Mouse (Mus musculus): ENCODE measurements at regions not wholly inside any gene's neighbourhood (a gene's known extent, or its start where the extent isn't known, plus 50 kb on each side); places are given as distances from the start of the nearest gene placed in this dataset.
"Not testable (repeated sequence)": the region's sequence is repeated elsewhere in the genome, so short reads cannot be mapped to it uniquely, and the experiment has no call there.

- 88% methylated on average over 3 of the region's 3 CpGs for WGBS
Measured at GRCm38 (mm10) chr2:100344921-100345425, 1279.5 kb upstream of the Rag2 start.

GRCm38 (mm10) chr2:100365616-100366015, 1258.9 kb upstream of the Rag2 start:
- ATAC-seq (ENCODE audit: low FRiP score); H3K27me3 ChIP-seq (ENCODE audit: insufficient read depth, low read length); H3K27ac ChIP-seq (ENCODE audit: low read depth, low read length); H3K9me3 ChIP-seq (ENCODE audit: low read length); H3K4me3 ChIP-seq (ENCODE audit: low read depth, low read length); H3K4me1 ChIP-seq (ENCODE audit: insufficient read depth, low read length); H3K4me2 ChIP-seq (ENCODE audit: low read depth, low read length, poor library complexity, severe bottlenecking); H3K36me3 ChIP-seq (ENCODE audit: insufficient read depth, low read length); DNase-seq (ENCODE audit: low spot score); H3K9ac ChIP-seq (replicated peaks; ENCODE audit: low read length, poor library complexity, severe bottlenecking): not testable (repeated sequence)
- WGBS: 95% methylated on average over 10 of the region's 10 CpGs

More at GRCm38 (mm10) chr2:100344921-100345425, 1279.5 kb upstream of the Rag2 start:
- Histone ChIP-seq H3K4me1 (ENCODE audit: insufficient read depth, low read length) (no peaks in the 10 kb centered on the region), H3K9me3 (ENCODE audit: low read length) (no peaks in the 10 kb centered on the region), H3K27me3 (ENCODE audit: insufficient read depth, low read length) (no peaks in the 10 kb centered on the region), H3K4me2 (ENCODE audit: low read depth, low read length, poor library complexity, severe bottlenecking) (no peak overlapping the region), H3K9ac (replicated peaks; ENCODE audit: low read length, poor library complexity, severe bottlenecking) (no peak overlapping the region), H3K36me3 (ENCODE audit: insufficient read depth, low read length) (no peaks in the 10 kb centered on the region), H3K27ac (ENCODE audit: low read depth, low read length) (no peak overlapping the region), H3K4me3 (ENCODE audit: low read depth, low read length) (no peak overlapping the region)
- no peak for TF ChIP-seq CTCF (IDR thresholded peaks at IDR 0.05)
- ATAC-seq (ENCODE audit: low FRiP score): no peak
- DNase-seq (ENCODE audit: low spot score): no peak

- ATAC-seq (ENCODE audit: low FRiP score) (no peak), DNase-seq (ENCODE audit: low spot score) (no peak)
- Histone ChIP-seq H3K4me3 (ENCODE audit: low read depth, low read length) (no peak overlapping the region), H3K4me2 (ENCODE audit: low read depth, low read length, poor library complexity, severe bottlenecking) (no peak overlapping the region), H3K27me3 (ENCODE audit: insufficient read depth, low read length) (no peaks in the 10 kb centered on the region), H3K27ac (ENCODE audit: low read depth, low read length) (no peak overlapping the region), H3K36me3 (ENCODE audit: insufficient read depth, low read length) (no peaks in the 10 kb centered on the region), H3K4me1 (ENCODE audit: insufficient read depth, low read length) (no peaks in the 10 kb centered on the region), H3K9ac (replicated peaks; ENCODE audit: low read length, poor library complexity, severe bottlenecking) (no peak overlapping the region), H3K9me3 (ENCODE audit: low read length) (no peaks in the 10 kb centered on the region)
- TF ChIP-seq CTCF (IDR thresholded peaks at IDR 0.05): no peak
Measured at GRCm38 (mm10) chr2:100399776-100400175, 1224.7 kb upstream of the Rag2 start.

GRCm38 (mm10) chr2:100426661-100427060, 1197.9 kb upstream of the Rag2 start:
- WGBS: 92% methylated on average over 2 of the region's 2 CpGs
- H3K4me1 ChIP-seq (ENCODE audit: insufficient read depth, low read length): no peaks in the 10 kb centered on the region
- H3K27me3 ChIP-seq (ENCODE audit: insufficient read depth, low read length): no peaks in the 10 kb centered on the region
- no peak overlapping the region for H3K4me3 ChIP-seq (ENCODE audit: low read depth, low read length)
- DNase-seq (ENCODE audit: low spot score) (no peak), ATAC-seq (ENCODE audit: low FRiP score) (no peak)
- no peak for TF ChIP-seq CTCF (IDR thresholded peaks at IDR 0.05)
- no peak overlapping the region for H3K9ac ChIP-seq (replicated peaks; ENCODE audit: low read length, poor library complexity, severe bottlenecking)
- H3K4me2 ChIP-seq (ENCODE audit: low read depth, low read length, poor library complexity, severe bottlenecking): no peak overlapping the region
- no peak overlapping the region for H3K27ac ChIP-seq (ENCODE audit: low read depth, low read length)
- H3K36me3 ChIP-seq (ENCODE audit: insufficient read depth, low read length): no peaks in the 10 kb centered on the region
- H3K9me3 ChIP-seq (ENCODE audit: low read length): no peaks in the 10 kb centered on the region

- DNase-seq (ENCODE audit: low spot score): peak; percentile 18
- Histone ChIP-seq H3K9ac (replicated peaks; ENCODE audit: low read length, poor library complexity, severe bottlenecking) (no peak overlapping the region), H3K4me2 (ENCODE audit: low read depth, low read length, poor library complexity, severe bottlenecking) (no peak overlapping the region), H3K4me1 (ENCODE audit: insufficient read depth, low read length) (no peaks in the 10 kb centered on the region), H3K9me3 (ENCODE audit: low read length) (no peaks in the 10 kb centered on the region), H3K27me3 (ENCODE audit: insufficient read depth, low read length) (no peaks in the 10 kb centered on the region), H3K27ac (ENCODE audit: low read depth, low read length) (no peak overlapping the region), H3K36me3 (ENCODE audit: insufficient read depth, low read length) (no peaks in the 10 kb centered on the region), H3K4me3 (ENCODE audit: low read depth, low read length) (no peak overlapping the region)
- ATAC-seq (ENCODE audit: low FRiP score): no peak
- WGBS: 65% methylated on average over 3 of the region's 3 CpGs
- TF ChIP-seq CTCF (IDR thresholded peaks at IDR 0.05): no peak
Measured at GRCm38 (mm10) chr2:100434991-100435390, 1189.5 kb upstream of the Rag2 start.

- Histone ChIP-seq H3K4me3 (ENCODE audit: low read depth, low read length) (no peak overlapping the region), H3K27ac (ENCODE audit: low read depth, low read length) (no peak overlapping the region), H3K27me3 (ENCODE audit: insufficient read depth, low read length) (no peaks in the 10 kb centered on the region), H3K4me2 (ENCODE audit: low read depth, low read length, poor library complexity, severe bottlenecking) (no peak overlapping the region), H3K9me3 (ENCODE audit: low read length) (no peaks in the 10 kb centered on the region), H3K9ac (replicated peaks; ENCODE audit: low read length, poor library complexity, severe bottlenecking) (no peak overlapping the region), H3K4me1 (ENCODE audit: insufficient read depth, low read length) (no peaks in the 10 kb centered on the region), H3K36me3 (ENCODE audit: insufficient read depth, low read length) (no peaks in the 10 kb centered on the region)
- DNase-seq (ENCODE audit: low spot score) (no peak), ATAC-seq (ENCODE audit: low FRiP score) (no peak)
- TF ChIP-seq CTCF (IDR thresholded peaks at IDR 0.05): no peak
- WGBS: 90% methylated on average over 1 of the region's 1 CpGs
Measured at GRCm38 (mm10) chr2:100445868-100446267, 1178.7 kb upstream of the Rag2 start.
